Mouse (Mus musculus): ENCODE results near the gene Gm47959.

- TF ChIP-seq CTCF (IDR thresholded peaks at IDR 0.05; ENCODE audit: low read depth, low read length) (no peak), POLR2A (IDR thresholded peaks at IDR 0.05; ENCODE audit: extremely low read depth, insufficient read depth, low read length) (no peak)
These were observed 40.4 kb upstream of the Gm47959 start, which contains the start of gene Gm47955 for GRCm38 (mm10) chr1:82959870-82960385.
